Mouse (Mus musculus) fat pad, adult 2 months (tissue): ENCODE measurements around the gene Gspt2.
"Not testable (repeated sequence)": the region's sequence is repeated elsewhere in the genome, so short reads cannot be mapped to it uniquely, and the experiment has no call there.

Experiments used
- DNase-seq: peaks from one replicate; pipeline ENCODE4 v3.0.0-alpha.2; 2011; ENCODE audit warnings: low read depth, low spot score; ENCODE audit errors: extremely low read depth

Gene Gspt2

DNA sequence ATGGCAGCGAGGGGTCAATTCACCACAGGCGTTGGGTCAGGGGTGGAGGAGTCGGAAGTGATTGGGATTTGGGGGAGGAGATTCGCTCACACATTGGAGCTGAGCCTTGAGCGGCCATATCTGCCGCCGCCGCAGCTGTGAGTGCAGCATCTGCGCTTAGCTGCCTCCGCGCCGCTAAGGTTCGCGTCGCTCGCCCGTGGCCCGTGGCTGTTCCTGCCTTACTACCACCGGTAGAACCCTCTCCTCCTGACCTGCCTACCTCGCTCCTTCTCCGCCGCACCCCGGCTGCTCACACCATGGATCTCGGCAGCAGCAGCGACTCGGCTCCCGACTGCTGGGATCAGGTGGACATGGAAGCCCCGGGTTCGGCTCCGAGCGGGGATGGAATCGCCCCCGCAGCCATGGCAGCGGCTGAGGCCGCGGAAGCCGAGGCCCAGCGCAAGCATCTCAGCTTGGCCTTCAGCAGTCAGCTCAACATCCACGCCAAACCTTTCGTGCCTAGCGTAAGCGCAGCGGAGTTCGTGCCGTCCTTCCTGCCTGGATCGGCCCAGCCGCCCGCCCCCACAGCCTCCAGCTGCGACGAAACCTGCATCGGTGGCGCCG lies at the start of gene Gspt2:
Gene Gspt2, plus strand, starts transcription at position 109 of the 603 bp plus-strand sequence.
- DNase-seq, result no peak

DNA sequence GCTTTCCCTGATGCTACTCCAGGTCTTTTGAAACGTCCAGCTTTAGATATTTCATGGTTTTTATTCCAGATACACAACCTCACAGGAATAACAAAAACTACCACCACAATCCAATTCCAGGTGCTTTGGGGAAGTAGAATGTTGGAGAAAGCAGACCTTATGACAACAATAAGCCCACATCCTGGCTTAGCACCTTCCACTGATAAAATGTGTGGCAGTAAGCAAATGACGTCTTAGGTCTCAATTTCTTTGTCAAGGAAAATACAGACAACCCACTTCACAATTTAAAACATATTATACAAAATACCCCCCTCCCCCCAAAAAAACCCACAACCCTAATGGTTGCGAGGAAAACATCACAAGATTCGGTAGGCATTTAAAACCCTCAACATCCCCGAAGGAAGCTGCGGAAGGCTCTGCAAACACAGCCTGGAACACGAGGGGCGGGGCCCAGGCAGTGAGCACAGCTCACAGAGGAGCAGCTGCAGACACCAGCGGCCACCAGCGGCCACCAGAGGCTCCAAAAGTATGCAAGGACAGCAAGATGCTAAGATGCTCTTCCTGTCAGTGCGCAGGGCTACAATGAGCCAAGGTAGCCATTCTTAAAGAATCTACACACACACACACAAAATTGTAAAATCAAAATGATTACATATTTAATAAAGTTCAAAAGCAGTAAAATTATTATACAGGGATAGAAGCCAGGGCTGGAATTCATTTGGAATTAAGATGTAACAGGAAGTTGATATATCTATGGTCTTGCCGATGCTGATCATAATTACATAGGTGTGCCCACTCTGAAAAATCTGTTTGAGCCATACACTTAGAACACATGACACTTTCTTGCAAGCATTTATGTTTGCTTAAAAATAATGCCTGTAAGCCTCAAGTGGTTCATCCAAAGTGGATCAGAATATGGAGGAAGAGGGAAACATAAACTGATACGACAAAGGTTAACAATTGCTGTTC lies 10.8 kb upstream of the Gspt2 start:
- DNase-seq, result no peak

DNA sequence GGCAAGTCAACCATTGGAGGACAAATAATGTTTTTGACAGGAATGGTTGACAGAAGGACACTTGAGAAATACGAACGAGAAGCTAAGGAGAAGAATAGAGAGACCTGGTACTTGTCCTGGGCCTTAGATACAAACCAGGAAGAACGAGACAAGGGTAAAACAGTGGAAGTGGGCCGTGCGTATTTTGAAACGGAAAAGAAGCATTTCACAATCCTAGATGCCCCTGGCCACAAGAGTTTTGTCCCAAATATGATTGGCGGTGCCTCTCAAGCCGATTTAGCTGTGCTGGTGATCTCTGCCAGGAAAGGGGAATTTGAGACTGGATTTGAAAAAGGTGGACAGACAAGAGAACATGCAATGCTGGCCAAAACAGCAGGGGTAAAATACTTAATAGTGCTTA lies 1.0 kb downstream of the Gspt2 start:
- no peak for DNase-seq

DNA sequence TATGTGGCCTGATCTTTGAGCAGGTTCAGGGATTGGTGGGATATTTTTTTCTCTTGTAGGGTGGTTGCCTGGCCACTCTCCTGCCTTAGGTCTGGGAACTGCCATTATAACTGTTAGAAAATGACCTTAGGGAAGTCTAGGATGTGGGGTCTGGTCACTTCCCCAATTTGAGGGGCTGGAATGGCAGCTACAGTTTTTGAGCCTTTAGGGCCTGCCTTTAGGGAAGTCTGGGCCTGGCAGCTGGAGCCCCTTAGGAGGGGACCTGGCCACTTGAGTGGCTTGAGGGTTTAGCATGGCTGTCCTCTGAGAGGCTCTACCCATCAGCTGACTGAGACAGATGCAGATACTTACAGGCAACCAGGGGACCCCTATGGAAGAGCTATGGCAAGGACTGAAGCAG lies 12.7 kb downstream of the Gspt2 start:
- DNase-seq, result no peak

DNA sequence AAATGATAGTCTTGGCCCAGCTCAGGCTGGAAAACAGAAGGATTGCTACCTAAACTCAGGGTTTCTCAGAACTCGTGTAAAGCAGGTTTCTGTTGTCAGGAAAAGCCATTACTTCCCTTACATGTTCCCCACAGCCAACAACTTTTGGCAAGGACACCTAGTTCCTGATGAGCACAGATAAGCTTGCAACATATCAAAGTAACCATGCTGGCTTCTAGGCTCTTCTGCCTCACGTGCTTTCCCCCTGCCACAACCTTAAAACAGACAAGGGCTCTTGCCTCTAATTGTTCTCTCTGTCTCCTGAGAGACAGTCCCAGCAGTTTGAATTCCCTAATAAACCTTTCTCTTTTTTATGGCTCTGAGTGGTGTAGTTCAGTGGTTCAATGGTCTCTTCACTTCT lies 21.9 kb downstream of the Gspt2 start:
- peak; percentile 31 for DNase-seq

DNA sequence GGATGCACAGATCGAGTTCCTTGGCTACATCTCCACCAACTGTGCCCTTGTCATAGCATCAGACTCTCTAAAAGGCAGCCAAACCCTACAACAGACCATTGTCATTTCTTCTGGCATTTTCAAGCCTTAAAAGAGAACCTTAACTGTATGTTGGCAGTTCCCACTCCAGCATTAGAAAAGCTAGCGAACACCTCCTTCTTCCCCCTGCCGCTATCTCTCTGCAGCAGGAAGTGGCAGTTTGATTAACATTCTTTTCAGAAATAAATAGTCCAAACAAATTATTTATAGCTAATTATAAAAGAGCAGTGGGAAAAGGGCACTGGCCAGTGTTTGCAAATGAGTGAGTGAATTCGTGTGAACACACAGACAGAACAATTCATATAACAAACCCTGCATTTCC lies 34.9 kb downstream of the Gspt2 start:
- DNase-seq, result no peak

DNA sequence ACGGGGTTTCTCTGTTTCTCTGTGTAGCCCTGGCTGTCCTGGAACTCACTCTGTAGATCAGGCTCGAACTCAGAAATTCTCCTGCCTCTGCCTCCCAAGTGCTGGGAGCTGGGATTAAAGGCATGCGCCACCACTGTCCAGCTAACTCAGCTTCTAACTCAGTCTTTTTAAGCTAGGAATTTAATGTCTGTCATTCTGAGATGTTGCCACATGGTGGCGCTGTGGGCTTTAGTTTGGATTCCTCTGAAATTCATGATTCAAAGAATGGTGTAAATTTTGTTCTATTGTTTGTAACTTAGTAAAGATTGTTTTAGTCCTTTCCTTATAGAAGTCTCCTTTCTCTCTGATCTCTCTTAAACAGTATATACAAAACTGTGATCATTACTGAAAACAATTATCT lies 39.1 kb downstream of the Gspt2 start:
- no peak for DNase-seq

DNA sequence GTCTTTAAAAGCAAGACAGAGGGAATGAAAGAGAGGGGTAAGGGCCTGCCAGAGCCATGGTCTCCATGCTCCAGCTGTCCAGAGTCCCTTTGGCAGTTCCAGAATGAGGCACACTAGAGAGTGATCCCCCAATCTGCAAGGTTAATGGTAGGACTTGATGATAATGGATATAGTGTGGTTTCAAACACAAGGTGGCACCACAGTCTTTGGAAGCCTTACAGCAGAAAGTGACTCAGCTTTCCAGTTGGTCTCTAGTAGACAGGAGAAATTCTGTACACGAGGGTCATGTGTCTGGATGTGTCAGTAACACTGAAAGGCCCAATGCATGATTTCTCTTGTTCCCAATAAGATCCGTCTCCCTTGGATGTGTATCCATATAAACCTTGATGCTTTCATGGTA lies 45.7 kb downstream of the Gspt2 start:
- DNase-seq, result not testable (repeated sequence)

DNA sequence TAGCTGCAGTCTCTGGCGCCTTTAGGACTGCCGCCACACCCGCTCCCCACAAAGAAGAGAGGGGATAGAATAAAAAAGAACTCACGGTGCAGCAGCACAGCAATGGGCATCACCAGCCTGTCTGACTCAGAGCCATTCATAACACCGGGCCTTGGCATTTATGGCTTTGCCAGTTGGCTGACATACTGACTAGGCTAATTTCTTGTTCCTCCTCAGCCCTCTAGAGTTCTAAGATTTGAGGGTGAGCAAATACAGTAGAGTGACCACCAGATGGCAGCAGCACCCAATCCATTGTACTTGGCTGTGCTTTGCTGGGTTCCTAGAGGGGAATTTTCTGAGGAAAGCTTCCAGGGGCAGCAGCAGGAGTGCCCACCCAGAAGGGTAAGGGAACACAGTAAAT lies 53.7 kb downstream of the Gspt2 start:
- DNase-seq, result not testable (repeated sequence)
